Mouse (Mus musculus) intestine, embryonic 14.5 days (tissue): ENCODE results near the gene Nin. TPM values are rescaled to one million over a fixed set of nuclear protein-coding genes. Genes with fewer than 3 reads are reported as not detected.

Source experiments
- ATAC-seq: fragments of 200-750 bp; cut with Nextera tagmentation; replicated peaks from 2 replicates; pipeline ENCODE4 v1.8.0; 2017; ENCODE audit warnings: low read depth, moderate number of reproducible peaks, moderate TSS enrichment, moderate library complexity; ENCODE audit not compliant: low FRiP score, low TSS enrichment
- DNase-seq: peaks from one replicate; pipeline ENCODE4 v3.0.0-alpha.2; 2018; ENCODE audit warnings: low spot score
- H3K27ac ChIP-seq: fragments of 300-500 bp; sonication (generic); 2 replicates; pipeline ENCODE4 v1.5.1; 2014; ENCODE audit warnings: low read depth, mild to moderate bottlenecking, control low read depth
- H3K27me3 ChIP-seq: fragments of 300-500 bp; sonication (generic); replicated peaks from 2 replicates; pipeline ENCODE4 v1.6.1; 2014; ENCODE audit warnings: low read length, control low read depth; ENCODE audit not compliant: control insufficient read depth, insufficient read depth
- H3K36me3 ChIP-seq: fragments of 300-500 bp; sonication (generic); 2 replicates; pipeline ENCODE4 v1.6.1; 2014; ENCODE audit warnings: low read length, control low read depth; ENCODE audit not compliant: control insufficient read depth, insufficient read depth
- H3K4me1 ChIP-seq: fragments of 300-500 bp; sonication (generic); replicated peaks from 2 replicates; pipeline ENCODE4 v1.6.1; 2014; ENCODE audit warnings: low read length, control low read depth, mixed read lengths; ENCODE audit not compliant: control insufficient read depth, insufficient read depth
- H3K4me2 ChIP-seq: fragments of 300-500 bp; sonication (generic); 2 replicates; pipeline ENCODE4 v1.6.1; 2014; ENCODE audit warnings: low read length
- H3K4me3 ChIP-seq: fragments of 300-500 bp; sonication (generic); 2 replicates; pipeline ENCODE4 v1.5.1; 2014; ENCODE audit warnings: low read depth, low read length, control low read depth, mixed read lengths
- H3K9ac ChIP-seq: fragments of 300-500 bp; sonication (generic); 2 replicates; pipeline ENCODE4 v1.6.1; 2014; ENCODE audit warnings: mild to moderate bottlenecking, low read length
- H3K9me3 ChIP-seq: fragments of 300-500 bp; sonication (generic); 2 replicates; pipeline ENCODE4 v1.6.1; 2016; ENCODE audit warnings: low read length, control low read depth; ENCODE audit not compliant: control insufficient read depth
- WGBS: fragments of 180-500 bp; shearing (Covaris S2); extraction: QIAGEN DNeasy Blood & Tissue Kit; methylation state at CpG from one replicate; pipeline ENCODE4 v1.1.7; 2014; 5-methylcytosine and 5-hydroxymethylcytosine counted together
- polyA plus RNA-seq: library from polyadenylated mRNA; unstranded; fragments of >200 nt; fragmentation: Nextera tagmentation; extraction: Ambion mirVana; gene quantifications from 2 replicates; pipeline ENCODE4 v1.2.1, GENCODE M21; 2014

Gene Nin
- polyA plus RNA-seq, result 18.5 and 21.2 TPM in 2 replicates

GRCm38 (mm10) chr12:70113351-70113750 is at the start of gene Nin:
Gene Nin (minus strand): TSS chr12:70113717.
- no peaks in the 10 kb centered on the region for H3K36me3 ChIP-seq
- H3K4me2 ChIP-seq, result no peak within 1 kb of the TSS
- no peak within 1 kb of the TSS for H3K4me3 ChIP-seq
- no peak for ATAC-seq
- H3K9ac ChIP-seq, result no peak within 1 kb of the TSS
- WGBS, result 71% methylated on average over 11 of the region's 11 CpGs
- H3K9me3 ChIP-seq, result no peaks in the 10 kb centered on the region
- no peak for DNase-seq
- no peak within 1 kb of the TSS for H3K27ac ChIP-seq
- peaks cover 16% of the 10 kb centered on the region for H3K4me1 ChIP-seq
- no peaks in the 10 kb centered on the region for H3K27me3 ChIP-seq

- ATAC-seq, result no peak
- no peak overlapping the region for H3K4me3 ChIP-seq
- no peak overlapping the region; the same call in 1 of the 2 replicates for H3K27ac ChIP-seq
- no peaks in the 10 kb centered on the region for H3K9me3 ChIP-seq
- WGBS, result 49% methylated on average over 5 of the region's 5 CpGs
- no peak overlapping the region for H3K4me2 ChIP-seq
- H3K9ac ChIP-seq, result no peak overlapping the region
- no peaks in the 10 kb centered on the region for H3K36me3 ChIP-seq
- no peaks in the 10 kb centered on the region for H3K4me1 ChIP-seq
- no peak for DNase-seq
- H3K27me3 ChIP-seq, result no peaks in the 10 kb centered on the region
These were observed 47.5 kb upstream of the Nin start for GRCm38 (mm10) chr12:70161057-70161456.

GRCm38 (mm10) chr12:70157292-70158066 is 44.0 kb upstream of the Nin start:
- Histone ChIP-seq H3K27me3 (no peaks in the 10 kb centered on the region), H3K4me3 (no peak overlapping the region), H3K36me3 (no peaks in the 10 kb centered on the region), H3K9me3 (no peaks in the 10 kb centered on the region), H3K9ac (no peak overlapping the region), H3K27ac (no peak overlapping the region), H3K4me1 (no peaks in the 10 kb centered on the region), H3K4me2 (no peak overlapping the region)
- WGBS, result 57% methylated on average over 5 of the region's 5 CpGs
- no peak for DNase-seq
- ATAC-seq, result no peak

DNA sequence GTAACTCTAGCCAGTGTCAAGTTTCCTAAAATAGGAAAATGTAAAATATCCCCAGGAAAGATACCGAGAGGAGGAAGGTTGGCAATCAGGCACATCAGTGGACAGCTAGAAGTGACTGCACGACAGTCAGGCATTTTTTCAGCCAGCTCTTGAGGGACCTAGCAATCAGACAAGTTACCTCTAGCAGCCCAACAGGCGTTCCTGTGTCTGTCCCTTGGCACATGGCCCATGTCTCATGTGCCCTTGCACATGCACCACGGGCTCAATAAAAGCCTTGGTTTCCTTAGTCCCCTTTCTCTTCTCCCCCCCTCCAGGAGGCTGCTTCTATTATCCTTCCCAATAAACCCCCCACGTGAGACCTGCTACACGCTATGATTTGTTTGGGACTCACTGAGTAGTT is 42.7 kb upstream of the Nin start:
- no peaks in the 10 kb centered on the region for H3K9me3 ChIP-seq
- ATAC-seq (no peak), DNase-seq (no peak)
- H3K4me1 ChIP-seq, result no peaks in the 10 kb centered on the region
- no peaks in the 10 kb centered on the region for H3K27me3 ChIP-seq
- WGBS, result 78% methylated on average over 6 of the region's 6 CpGs
- H3K27ac ChIP-seq, result no peak overlapping the region
- no peak overlapping the region for H3K4me2 ChIP-seq
- no peaks in the 10 kb centered on the region for H3K36me3 ChIP-seq
- H3K9ac ChIP-seq, result no peak overlapping the region
- H3K4me3 ChIP-seq, result no peak overlapping the region

GRCm38 (mm10) chr12:70153842-70154241 is 40.3 kb upstream of the Nin start, which contains the start of gene Abhd12b:
Gene Abhd12b (plus strand): TSS chr12:70154142.
- DNase-seq, result no peak
- no peaks in the 10 kb centered on the region for H3K9me3 ChIP-seq
- 49% methylated on average over 3 of the region's 3 CpGs for WGBS

GRCm38 (mm10) chr12:70148631-70149265 is 35.2 kb upstream of the Nin start:
- no peaks in the 10 kb centered on the region for H3K36me3 ChIP-seq
- H3K9me3 ChIP-seq, result no peaks in the 10 kb centered on the region
- peak overlapping the region; percentile 34 for H3K4me3 ChIP-seq
- no peak for ATAC-seq
- H3K27me3 ChIP-seq, result no peaks in the 10 kb centered on the region
- DNase-seq, result no peak
- 12% methylated on average over 11 of the region's 11 CpGs for WGBS
- peaks cover 12% of the 10 kb centered on the region; the same call in 1 of the 2 replicates for H3K4me1 ChIP-seq
- peak overlapping the region; percentile 54 for H3K4me2 ChIP-seq
- peak overlapping the region; percentile 30; the same call in 1 of the 2 replicates for H3K9ac ChIP-seq
- peak overlapping the region; percentile 51; the same call in 1 of the 2 replicates for H3K27ac ChIP-seq

More at GRCm38 (mm10) chr12:70153842-70154241, 40.3 kb upstream of the Nin start, which contains the start of gene Abhd12b:
- Histone ChIP-seq H3K4me1 (no peaks in the 10 kb centered on the region), H3K4me3 (no peak within 1 kb of the TSS), H3K27ac (no peak within 1 kb of the TSS), H3K9ac (no peak within 1 kb of the TSS), H3K4me2 (no peak within 1 kb of the TSS), H3K36me3 (no peaks in the 10 kb centered on the region), H3K27me3 (no peaks in the 10 kb centered on the region)
- no peak for ATAC-seq

DNA sequence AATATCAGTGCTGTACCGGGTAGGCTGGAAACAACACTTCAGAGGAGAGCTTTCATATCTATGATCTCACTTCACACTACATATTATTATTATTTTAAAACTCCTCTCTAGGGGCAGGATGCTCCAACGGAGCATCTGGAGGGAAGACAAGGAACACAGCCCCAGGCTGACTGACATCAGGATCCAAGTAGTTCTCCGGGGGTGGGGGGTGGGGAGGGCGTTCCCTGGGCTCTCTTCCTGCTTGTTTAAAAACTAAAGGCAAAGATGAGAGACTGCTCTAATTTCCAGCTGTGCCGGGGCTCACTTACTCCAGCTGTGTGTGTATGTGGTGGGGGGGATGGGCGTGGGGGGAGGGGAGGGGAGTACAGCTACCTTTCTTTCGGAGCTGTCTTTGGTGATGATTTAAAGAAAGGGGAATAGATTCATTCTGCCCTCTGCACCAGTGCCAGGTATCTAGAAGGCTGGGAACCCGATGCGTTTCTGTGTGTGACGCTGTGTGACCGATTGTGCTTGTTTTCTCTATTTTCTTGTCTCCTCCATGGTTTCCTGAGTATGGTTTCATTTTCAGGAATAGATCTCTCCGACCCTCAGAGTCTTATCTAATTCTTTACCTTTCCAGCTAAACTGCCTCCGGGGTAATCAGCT is 34.6 kb upstream of the Nin start:
- H3K4me1 ChIP-seq, result peaks cover 12% of the 10 kb centered on the region; the same call in 1 of the 2 replicates
- no peak for DNase-seq
- peak overlapping the region; percentile 51; the same call in 1 of the 2 replicates for H3K27ac ChIP-seq
- no peak for ATAC-seq
- WGBS, result 6% methylated on average over 13 of the region's 13 CpGs
- H3K9me3 ChIP-seq, result no peaks in the 10 kb centered on the region
- H3K36me3 ChIP-seq, result no peaks in the 10 kb centered on the region
- H3K9ac ChIP-seq, result peak overlapping the region; percentile 30; the same call in 1 of the 2 replicates
- H3K27me3 ChIP-seq, result no peaks in the 10 kb centered on the region
- peak overlapping the region; percentile 34 for H3K4me3 ChIP-seq
- peak overlapping the region; percentile 54 for H3K4me2 ChIP-seq

DNA sequence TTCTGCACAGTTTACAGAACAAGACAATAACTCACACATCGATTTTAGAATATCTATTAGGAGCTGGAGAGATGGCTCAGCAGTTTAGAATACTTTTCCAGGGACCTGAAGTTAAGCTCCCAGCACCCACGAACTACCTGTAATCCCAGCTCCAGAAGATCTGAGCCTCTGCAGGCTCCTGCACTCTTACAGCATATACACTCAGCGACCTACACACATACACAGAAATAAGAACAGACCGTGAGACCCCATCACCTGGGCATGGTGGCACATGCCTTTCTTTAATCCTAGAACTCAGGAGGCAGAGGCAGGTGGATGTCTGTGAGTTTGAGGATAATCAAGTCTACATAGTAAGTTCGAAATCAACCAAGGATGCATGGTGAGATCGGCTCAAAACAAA is 32.1 kb upstream of the Nin start:
- peak overlapping the region; percentile 94; the same call in 1 of the 2 replicates for H3K27ac ChIP-seq
- DNase-seq (no peak), ATAC-seq (no peak)
- H3K4me1 ChIP-seq, result peaks cover 12% of the 10 kb centered on the region; the same call in 1 of the 2 replicates
- no peak overlapping the region for H3K4me2 ChIP-seq
- H3K9ac ChIP-seq, result no peak overlapping the region
- no peaks in the 10 kb centered on the region for H3K36me3 ChIP-seq
- 91% methylated on average over 6 of the region's 6 CpGs for WGBS
- no peaks in the 10 kb centered on the region for H3K27me3 ChIP-seq
- no peaks in the 10 kb centered on the region for H3K9me3 ChIP-seq
- no peak overlapping the region for H3K4me3 ChIP-seq
